Mouse (Mus musculus) MEL (cell line): Measurements from ENCODE around the gene Miga2. TPM values are rescaled to one million over a fixed set of nuclear protein-coding genes. Genes with fewer than 3 reads are reported as not detected.

Experiments used
- DNase-seq: peaks from one replicate; pipeline ENCODE4 v3.0.0; 2011; ENCODE audit warnings: low read depth, low spot score
- H3K27ac ChIP-seq: 2 replicates; pipeline ENCODE4 v1.5.1; 2012; ENCODE audit warnings: low read depth, mild to moderate bottlenecking, control low read depth, low read length, moderate library complexity; ENCODE audit not compliant: control insufficient read depth
- H3K27me3 ChIP-seq, 2 experiments: fragments of 150-350 bp in 1 of 2; sonication (generic) in 1 of 2; 2 replicates each; pipeline ENCODE4 v1.6.1; 2012; ENCODE audit warnings: low read length in 2 of 2, mild to moderate bottlenecking in 2 of 2, improper control_type of control experiment in 1 of 2, moderate library complexity in 1 of 2; ENCODE audit not compliant: insufficient read depth in 2 of 2, control insufficient read depth in 1 of 2
- H3K36me3 ChIP-seq, 2 experiments: 2 replicates each; pipeline ENCODE4 v1.6.1; 2012 to 2014; ENCODE audit warnings: low read length in 2 of 2, improper control_type of control experiment in 1 of 2, inconsistent platforms in 1 of 2, mild to moderate bottlenecking in 1 of 2; ENCODE audit not compliant: insufficient read depth in 2 of 2, control insufficient read depth in 1 of 2
- H3K4me1 ChIP-seq, 2 experiments: fragments of 150-350 bp in 1 of 2; sonication (generic) in 1 of 2; 2 replicates each; pipeline ENCODE4 v1.6.1; 2012; ENCODE audit warnings: low read length in 2 of 2, improper control_type of control experiment in 1 of 2, mild to moderate bottlenecking in 1 of 2; ENCODE audit not compliant: insufficient read depth in 2 of 2, control insufficient read depth in 1 of 2
- H3K4me3 ChIP-seq, 2 experiments: fragments of 150-350 bp in 1 of 2; sonication (generic) in 1 of 2; 2 replicates each; pipeline ENCODE4 v1.5.1; 2012; ENCODE audit warnings: low read depth in 2 of 2, low read length in 2 of 2, mild to moderate bottlenecking in 2 of 2, moderate library complexity in 2 of 2, control low read depth in 1 of 2, improper control_type of control experiment in 1 of 2; ENCODE audit not compliant: control insufficient read depth in 1 of 2, insufficient read depth in 1 of 2
- H3K79me2 ChIP-seq: 2 replicates; pipeline ENCODE4 v1.6.1; 2012; ENCODE audit warnings: mild to moderate bottlenecking, low read length, moderate library complexity; ENCODE audit not compliant: control insufficient read depth, poor library complexity, insufficient read depth
- H3K9ac ChIP-seq: 2 replicates; pipeline ENCODE4 v1.6.1; 2012; ENCODE audit warnings: low read depth, mild to moderate bottlenecking, control low read depth, low read length, moderate library complexity; ENCODE audit not compliant: control insufficient read depth, poor library complexity, severe bottlenecking
- H3K9me3 ChIP-seq: fragments of 150-350 bp; sonication (generic); replicated peaks from 2 replicates; pipeline ENCODE4 v1.6.1; 2012; ENCODE audit warnings: mild to moderate bottlenecking, low read length, improper control_type of control experiment, moderate library complexity; ENCODE audit not compliant: insufficient read depth
- CHD1 ChIP-seq: IDR thresholded peaks from 2 replicates; pipeline ENCODE4 v1.6.1; 2012; ENCODE audit warnings: low read depth, mild to moderate bottlenecking, inconsistent platforms, low read length, improper control_type of control experiment
- CHD2 ChIP-seq: IDR thresholded peaks from 2 replicates; pipeline ENCODE4 v1.6.1; 2011; ENCODE audit warnings: low read length, improper control_type of control experiment
- E2F4 ChIP-seq: IDR thresholded peaks from 2 replicates; pipeline ENCODE4 v1.6.1; 2011; ENCODE audit warnings: low read depth, low read length, improper control_type of control experiment, borderline replicate concordance
- ELF1 ChIP-seq: IDR thresholded peaks from 2 replicates; pipeline ENCODE4 v1.6.1; 2014; ENCODE audit warnings: low read depth, mild to moderate bottlenecking, inconsistent platforms, low read length, improper control_type of control experiment, moderate library complexity
- ETS1 ChIP-seq: IDR thresholded peaks from 2 replicates; pipeline ENCODE4 v1.6.1; 2012; ENCODE audit warnings: low read depth, mild to moderate bottlenecking, inconsistent platforms, low read length, improper control_type of control experiment, moderate library complexity
- KAT2A ChIP-seq: conservative IDR thresholded peaks from 2 replicates; pipeline ENCODE4 v1.6.1; 2012; ENCODE audit warnings: low read depth, low read length, improper control_type of control experiment, inconsistent platforms
- MAFK ChIP-seq: IDR thresholded peaks from 2 replicates; pipeline ENCODE4 v1.6.1; 2011; ENCODE audit warnings: low read depth, mild to moderate bottlenecking, low read length, improper control_type of control experiment, borderline replicate concordance
- MAZ ChIP-seq: IDR thresholded peaks from 2 replicates; pipeline ENCODE4 v1.6.1; 2012; ENCODE audit warnings: low read depth, mild to moderate bottlenecking, inconsistent platforms, low read length, improper control_type of control experiment
- MEF2A ChIP-seq: IDR thresholded peaks from 2 replicates; pipeline ENCODE4 v1.6.1; 2014; ENCODE audit warnings: low read depth, mild to moderate bottlenecking, inconsistent platforms, low read length, improper control_type of control experiment; ENCODE audit not compliant: poor library complexity, insufficient replicate concordance, severe bottlenecking; ENCODE audit errors: extremely low read depth
- MXI1 ChIP-seq: IDR thresholded peaks from 2 replicates; pipeline ENCODE4 v1.6.1; 2011; ENCODE audit warnings: mild to moderate bottlenecking, low read depth, low read length, improper control_type of control experiment
- NRF1 ChIP-seq: IDR thresholded peaks from 2 replicates; pipeline ENCODE4 v1.6.1; 2014; ENCODE audit warnings: low read depth, mild to moderate bottlenecking, inconsistent platforms, low read length, improper control_type of control experiment, moderate library complexity; ENCODE audit not compliant: poor library complexity, insufficient read depth, severe bottlenecking
- POLR2A ChIP-seq, 2 experiments: IDR thresholded peaks; 2 replicates each; pipeline ENCODE4 v1.6.1; 2011 to 2012; ENCODE audit warnings: low read length in 2 of 2, mild to moderate bottlenecking in 2 of 2, control low read depth in 1 of 2, improper control_type of control experiment in 1 of 2, low read depth in 1 of 2, moderate library complexity in 1 of 2; ENCODE audit not compliant: control insufficient read depth in 1 of 2, insufficient read depth in 1 of 2, poor library complexity in 1 of 2
- RAD21 ChIP-seq: IDR thresholded peaks from 2 replicates; pipeline ENCODE4 v1.6.1; 2011; ENCODE audit warnings: mild to moderate bottlenecking, low read depth, low read length, improper control_type of control experiment
- RCOR1 ChIP-seq: IDR thresholded peaks from 2 replicates; pipeline ENCODE4 v1.6.1; 2012; ENCODE audit warnings: low read depth, mild to moderate bottlenecking, inconsistent platforms, low read length, improper control_type of control experiment
- SIN3A ChIP-seq: IDR thresholded peaks from 2 replicates; pipeline ENCODE4 v1.6.1; 2012; ENCODE audit warnings: low read length, improper control_type of control experiment, inconsistent platforms
- SMC3 ChIP-seq: IDR thresholded peaks from 2 replicates; pipeline ENCODE4 v1.6.1; 2011; ENCODE audit warnings: low read depth, low read length, improper control_type of control experiment
- UBTF ChIP-seq: IDR thresholded peaks from 2 replicates; pipeline ENCODE4 v1.6.1; 2012; ENCODE audit warnings: low read depth, mild to moderate bottlenecking, inconsistent platforms, low read length, improper control_type of control experiment, moderate library complexity, borderline replicate concordance; ENCODE audit not compliant: insufficient read depth
- ZC3H11A ChIP-seq: IDR thresholded peaks from 2 replicates; pipeline ENCODE4 v1.6.1; 2012; ENCODE audit warnings: low read depth, mild to moderate bottlenecking, inconsistent platforms, low read length, improper control_type of control experiment
- ZKSCAN1 ChIP-seq: IDR thresholded peaks from 2 replicates; pipeline ENCODE4 v1.6.1; 2012; ENCODE audit warnings: low read depth, mild to moderate bottlenecking, inconsistent platforms, low read length, improper control_type of control experiment, moderate library complexity
- ZMIZ1 ChIP-seq: IDR thresholded peaks from 2 replicates; pipeline ENCODE4 v1.6.1; 2012; ENCODE audit warnings: low read depth, mild to moderate bottlenecking, inconsistent platforms, low read length, improper control_type of control experiment, moderate library complexity
- ZNF384 ChIP-seq: IDR thresholded peaks from 2 replicates; pipeline ENCODE4 v1.6.1; 2012; ENCODE audit warnings: low read depth, mild to moderate bottlenecking, inconsistent platforms, low read length, improper control_type of control experiment
- polyA plus RNA-seq, 2 experiments: library from polyadenylated mRNA; stranded (reverse) in 1 of 2; unstranded in 1 of 2; fragments of >175 nt in 1 of 2; fragments of >200 nt in 1 of 2; gene quantifications; 2 replicates each; pipeline versions ENCODE4 v1.2.1 to v1.2.4; 2012; ENCODE audit warnings: low replicate concordance in 2 of 2, low read depth in 1 of 2; ENCODE audit not compliant: insufficient read length in 2 of 2, insufficient read depth in 1 of 2, missing spikeins in 1 of 2
- total RNA-seq: library from RNA; depleted of rRNA; stranded (reverse); fragments of 300-350 nt; gene quantifications from 2 replicates; pipeline ENCODE4 v1.2.3, GENCODE M21; 2012

Miga2 gene
- total and polyA plus RNA-seq, 3 experiments = 20.3 to 25.8 TPM; not detected in 1

DNA sequence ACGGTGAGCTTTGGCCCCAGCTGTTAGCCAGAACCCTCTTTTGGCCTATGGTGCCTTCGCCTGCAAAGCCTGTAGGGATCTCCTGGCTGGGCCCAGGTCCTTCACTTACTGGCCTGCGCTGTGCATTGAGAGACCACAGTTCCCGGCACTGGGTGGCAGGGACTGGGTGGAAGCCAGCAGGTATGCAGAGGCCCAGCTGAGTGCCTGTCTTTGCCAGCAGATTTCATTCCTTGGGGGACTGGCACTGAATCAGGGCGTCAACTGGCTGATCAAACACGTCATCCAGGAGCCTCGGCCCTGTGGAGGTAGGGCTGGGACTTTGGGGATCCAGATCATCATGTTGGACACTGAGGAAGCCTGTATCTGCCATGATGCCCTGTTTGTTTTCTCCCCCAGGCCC, 31.7 kb downstream of the Miga2 start:
- H3K4me1 ChIP-seq = peaks cover 0 to 4% of the 10 kb centered on the region in 2 experiments; a peak in 2 of 4 replicates
- no peaks in the 10 kb centered on the region for H3K9me3 ChIP-seq
- no peaks in the 10 kb centered on the region for H3K27me3 ChIP-seq
- H3K27ac ChIP-seq = no peak overlapping the region
- no peak overlapping the region for H3K4me3 ChIP-seq
- H3K36me3 ChIP-seq = peaks cover 0 to 3% of the 10 kb centered on the region in 2 experiments; a peak in 3 of 4 replicates
- H3K9ac ChIP-seq = no peak overlapping the region
- peaks cover 11% of the 10 kb centered on the region for H3K79me2 ChIP-seq
- no peak for DNase-seq
- no peak for TF ChIP-seq RAD21
- no peak for TF ChIP-seq E2F4
- no peak for TF ChIP-seq ZNF384

DNA sequence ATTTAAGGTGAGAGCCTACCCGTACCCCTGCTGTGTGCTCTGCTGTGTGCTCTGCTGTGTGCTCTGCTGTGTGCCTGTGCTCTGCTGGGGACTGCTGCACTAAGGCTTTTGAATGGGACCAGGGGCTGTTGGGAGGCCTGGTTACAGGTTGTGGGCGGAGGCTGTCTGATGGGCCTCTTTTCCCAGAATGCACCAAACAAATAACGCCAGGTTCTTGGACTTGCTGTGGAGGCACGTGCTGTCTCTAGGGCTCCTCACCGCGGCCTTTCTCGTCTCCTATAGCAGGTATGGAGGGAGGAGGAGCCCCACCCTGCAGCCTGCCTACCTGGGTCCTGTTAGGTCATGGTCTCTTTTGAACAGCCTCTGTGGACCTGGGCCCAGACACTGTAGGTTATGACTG, 32.2 kb downstream of the Miga2 start:
- Histone ChIP-seq H3K9me3 (no peaks in the 10 kb centered on the region), H3K4me3 (no peak overlapping the region), H3K36me3 (peaks cover 0 to 3% of the 10 kb centered on the region in 2 experiments; a peak in 3 of 4 replicates), H3K79me2 (peaks cover 11% of the 10 kb centered on the region), H3K27me3 (no peaks in the 10 kb centered on the region), H3K9ac (no peak overlapping the region), H3K27ac (no peak overlapping the region), H3K4me1 (peaks cover 0 to 3% of the 10 kb centered on the region in 2 experiments; a peak in 1 of 4 replicates)
- TF ChIP-seq SIN3A = no peak
- TF ChIP-seq ZKSCAN1 = no peak
- no peak for TF ChIP-seq RCOR1
- DNase-seq = no peak

DNA sequence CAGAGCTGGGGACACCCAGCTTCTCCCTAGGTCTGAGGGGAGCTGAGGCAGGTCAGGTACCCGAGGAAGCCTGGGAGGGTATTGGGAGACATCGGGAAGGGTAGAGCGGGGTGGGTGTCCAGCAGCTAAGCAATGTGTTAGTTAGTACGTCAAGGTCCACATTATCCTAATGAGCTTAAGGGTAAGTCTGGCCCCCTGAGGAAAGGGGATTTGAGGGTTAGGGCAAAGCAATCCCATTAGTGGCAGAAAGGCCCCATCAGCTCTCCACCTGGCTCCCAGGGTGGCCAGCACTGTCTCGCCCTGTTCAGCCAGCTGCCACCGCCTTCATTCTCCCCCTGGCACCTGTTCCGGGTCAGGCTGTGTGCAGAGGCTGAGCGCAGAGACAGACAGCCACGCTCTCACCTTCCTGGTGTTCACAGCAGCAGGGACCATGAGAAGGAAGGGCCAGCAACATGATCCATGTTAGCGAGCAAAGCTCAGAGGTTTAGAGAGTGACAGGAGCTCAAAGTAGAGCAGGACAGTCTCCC, 34.0 kb downstream of the Miga2 start:
- H3K27ac ChIP-seq = no peak overlapping the region
- DNase-seq = no peak
- H3K4me3 ChIP-seq = no peak overlapping the region
- no peaks in the 10 kb centered on the region for H3K9me3 ChIP-seq
- TF ChIP-seq MEF2A (no peak), ETS1 (no peak), NRF1 (no peak), UBTF (no peak), POLR2A (IDR thresholded peaks at IDR 0.05; ENCODE audit: control insufficient read depth in 1 of 2, insufficient read depth in 1 of 2, low read depth in 1 of 2, low read length in 2 of 2, poor library complexity in 1 of 2) (no peak), MXI1 (no peak), ZC3H11A (no peak), CHD1 (no peak), RAD21 (no peak), ZKSCAN1 (no peak), ZMIZ1 (no peak), SMC3 (no peak), MAFK (no peak), ELF1 (no peak), KAT2A (no peak), MAZ (no peak), CHD2 (no peak)
- no peaks in the 10 kb centered on the region; a peak in 1 of 4 replicates for H3K36me3 ChIP-seq
- H3K9ac ChIP-seq = no peak overlapping the region
- no peaks in the 10 kb centered on the region for H3K4me1 ChIP-seq
- no peaks in the 10 kb centered on the region for H3K27me3 ChIP-seq
- H3K79me2 ChIP-seq = peaks cover 8% of the 10 kb centered on the region
